Mouse (Mus musculus) MEL-GATA-1-ER (cell line): Measurements from ENCODE around the gene Slc26a8.

Source experiments
- DNase-seq: peaks from one replicate; pipeline ENCODE4 v3.0.0-alpha.2; 2012; ENCODE audit warnings: low read depth; ENCODE audit errors: extremely low read depth

Slc26a8 gene

GRCm38 (mm10) chr17:28600780-28601179, 89.3 kb downstream of the Slc26a8 start:
- DNase-seq, result no peak

GRCm38 (mm10) chr17:28593965-28594364, 96.1 kb downstream of the Slc26a8 start:
- DNase-seq, result no peak

- DNase-seq, result no peak
These were observed 97.0 kb downstream of the Slc26a8 start for GRCm38 (mm10) chr17:28592998-28593397.

- DNase-seq, result peak; percentile 46
These were observed 98.6 kb downstream of the Slc26a8 start for GRCm38 (mm10) chr17:28591476-28591875.

- DNase-seq, result no peak
These were observed 99.4 kb downstream of the Slc26a8 start for GRCm38 (mm10) chr17:28590596-28590995.

GRCm38 (mm10) chr17:28588591-28588990, 101.4 kb downstream of the Slc26a8 start:
- no peak for DNase-seq
